Mouse (Mus musculus) brain, embryonic 14.5 days (tissue): ENCODE data around the gene Lonp1.

Experiments
- CTCF ChIP-seq: fragments of 200-500 bp; IDR thresholded peaks from 2 replicates; pipeline ENCODE4 v1.5.1; 2012; ENCODE audit warnings: inconsistent platforms, mild to moderate bottlenecking, moderate library complexity, borderline replicate concordance; ENCODE audit not compliant: insufficient read depth, insufficient read length; ENCODE audit errors: extremely low read depth
- POLR2A ChIP-seq: fragments of 200-500 bp; IDR thresholded peaks from 2 replicates; pipeline ENCODE4 v1.6.1; 2012; ENCODE audit warnings: mild to moderate bottlenecking, inconsistent platforms, borderline replicate concordance; ENCODE audit not compliant: poor library complexity, insufficient read depth, insufficient read length, severe bottlenecking; ENCODE audit errors: extremely low read depth

GRCm38 (mm10) chr17:56605431-56605830 is 21.3 kb downstream of the Lonp1 start:
- TF ChIP-seq CTCF: no peak
- TF ChIP-seq POLR2A: no peak
